Mouse (Mus musculus) olfactory bulb, adult 2 months (tissue): Measurements from ENCODE around the gene Cldn14.

Experiments used
- CTCF ChIP-seq: fragments of 200-500 bp; IDR thresholded peaks from 2 replicates; pipeline ENCODE4 v1.5.1; 2012; ENCODE audit warnings: low read depth, mild to moderate bottlenecking, low read length, moderate library complexity; ENCODE audit not compliant: insufficient read depth
- POLR2A ChIP-seq: fragments of 200-500 bp; IDR thresholded peaks from 2 replicates; pipeline ENCODE4 v1.6.1; 2012; ENCODE audit warnings: mild to moderate bottlenecking, low read depth, low read length, moderate library complexity; ENCODE audit not compliant: insufficient read depth

DNA sequence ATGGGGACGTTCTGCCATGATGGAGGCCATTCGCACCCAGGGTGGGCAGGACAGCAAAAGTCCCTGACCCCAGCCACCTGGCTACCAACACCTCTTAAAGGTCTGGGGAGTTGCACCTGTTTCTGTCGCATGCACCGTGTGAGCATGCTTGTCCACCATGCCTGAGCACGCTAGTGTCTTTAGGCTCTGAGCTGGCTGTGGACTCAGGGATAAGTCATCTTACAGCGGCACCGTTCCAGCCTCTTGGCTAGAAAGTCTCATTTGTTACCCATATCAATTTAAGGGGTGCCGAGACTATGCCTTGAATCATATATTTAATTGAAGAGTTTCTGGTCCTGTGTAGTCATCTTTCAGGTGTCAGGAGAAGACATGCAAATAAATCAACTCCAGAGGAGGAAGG is 40.7 kb downstream of the Cldn14 start:
- TF ChIP-seq CTCF (no peak), POLR2A (no peak)
